Mouse (Mus musculus) v-Abl transformed pro-B cells (cell line): Measurements from ENCODE around the gene Fmn2.

Experiments used
- in situ Hi-C, 2 experiments: fragments of 400-800 bp; cut with MboI; formaldehyde crosslinking; loops; one replicate each; pipeline ENCODE4 v1.15.1; 2025; ENCODE audit not compliant: unreplicated experiment in 2 of 2

The Fmn2 gene

DNA sequence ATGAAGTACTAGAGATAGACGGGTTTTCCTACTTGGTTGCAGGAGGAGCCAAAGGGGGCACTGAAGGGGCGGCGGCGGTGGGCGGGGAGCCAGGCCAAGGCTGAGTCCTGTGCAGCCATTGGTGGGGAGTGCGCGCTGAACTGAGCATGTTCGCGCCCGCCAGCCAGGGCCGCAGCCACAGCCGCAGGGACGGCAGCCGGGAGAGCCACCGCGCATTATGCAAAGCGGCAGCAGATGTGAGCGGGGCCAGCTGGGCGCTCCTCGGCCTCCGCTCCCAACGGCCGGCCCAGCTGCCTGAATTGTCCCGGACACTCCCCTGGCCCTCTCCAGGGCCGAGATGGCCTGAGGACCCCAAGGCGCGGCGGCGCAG is at the start of gene Fmn2:
Gene Fmn2, plus strand, starts transcription at position 165 of the 370 bp plus-strand sequence.
- in situ Hi-C loops = no loop called here

DNA sequence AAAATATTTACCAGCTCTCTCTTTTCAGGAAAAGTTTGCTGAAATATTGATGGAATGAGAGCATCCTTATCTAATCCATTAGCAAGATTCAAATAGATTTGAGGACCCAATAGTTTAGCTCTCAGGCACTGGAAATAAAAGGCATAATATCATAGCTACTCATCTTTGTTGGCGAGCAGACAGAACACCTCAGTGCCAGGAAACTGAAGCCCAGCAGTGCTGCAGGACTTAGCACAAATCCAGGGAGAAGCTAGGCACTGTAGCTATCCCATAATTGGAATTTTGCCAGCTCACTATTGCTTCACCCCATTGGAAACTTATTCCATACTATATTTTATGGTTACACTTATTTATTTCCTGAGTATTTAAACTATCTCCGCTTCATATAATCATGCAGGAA is 46.5 kb upstream of the Fmn2 start:
- in situ Hi-C loops = loop anchor here in 1 of 2 experiments (25.0 kb wide), 1 partner anchor 1818 kb away; the partner anchor contains the start of gene Dusp23

- in situ Hi-C loops = loop anchor here (5.0 to 25.0 kb wide), 7 partner anchors 608 to 1828 kb away; partner anchors contain the start of genes Dusp23 (in 1 of the 2) and Ifi209 (in 1 of the 2)
These were observed 36.2 kb upstream of the Fmn2 start for GRCm38 (mm10) chr1:174465385-174465784.

DNA sequence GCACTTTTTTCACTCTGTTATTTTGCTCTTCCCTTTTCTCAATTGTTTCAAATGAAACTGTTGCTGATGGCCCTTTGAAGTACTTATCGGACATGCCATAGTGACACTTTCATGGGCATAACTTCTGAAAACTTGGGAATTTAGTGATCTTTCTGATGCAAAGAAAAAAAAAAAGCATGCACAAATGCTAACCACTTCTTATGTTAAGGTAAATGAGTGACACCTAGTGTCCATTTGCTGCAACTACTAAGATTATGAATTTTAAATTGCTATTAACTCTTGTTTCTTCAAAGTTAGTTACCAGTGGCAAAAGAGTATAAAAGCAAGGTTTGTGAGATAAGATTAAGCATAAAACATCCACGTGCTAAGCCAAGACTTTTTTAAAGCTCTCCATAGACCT is 35.4 kb upstream of the Fmn2 start:
- in situ Hi-C loops = loop anchor here (5.0 to 25.0 kb wide), 7 partner anchors 609 to 1829 kb away; partner anchors contain the start of genes Dusp23 (in 1 of the 2) and Ifi209 (in 1 of the 2)

GRCm38 (mm10) chr1:174469736-174470135 is 31.9 kb upstream of the Fmn2 start:
- in situ Hi-C loops = loop anchor here (5.0 to 25.0 kb wide), 8 partner anchors 83 to 1832 kb away; partner anchors contain the start of genes Dusp23 (in 1 of the 2) and Ifi209 (in 1 of the 2)

DNA sequence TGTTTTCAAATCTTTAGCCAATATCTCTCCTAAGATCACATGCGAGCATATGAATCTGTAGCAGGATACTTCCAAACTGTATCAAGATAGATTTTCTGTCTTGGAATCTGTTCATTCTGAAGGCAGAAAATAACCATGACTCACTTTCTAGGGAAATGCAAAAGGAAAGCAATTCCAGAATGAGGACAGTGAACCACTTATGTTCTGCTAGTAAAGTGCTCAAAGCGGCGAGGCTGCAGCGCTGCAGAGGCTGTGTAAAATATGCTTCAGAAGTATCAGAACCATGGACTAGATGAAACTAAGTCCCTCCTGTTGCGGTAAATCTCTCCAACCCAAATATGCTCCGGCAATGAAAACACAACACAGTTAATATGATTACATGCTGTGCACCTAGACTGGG is 19.1 kb upstream of the Fmn2 start:
- in situ Hi-C loops = no loop called here

GRCm38 (mm10) chr1:174500064-174500463 is 1.6 kb upstream of the Fmn2 start:
- in situ Hi-C loops = no loop called here

DNA sequence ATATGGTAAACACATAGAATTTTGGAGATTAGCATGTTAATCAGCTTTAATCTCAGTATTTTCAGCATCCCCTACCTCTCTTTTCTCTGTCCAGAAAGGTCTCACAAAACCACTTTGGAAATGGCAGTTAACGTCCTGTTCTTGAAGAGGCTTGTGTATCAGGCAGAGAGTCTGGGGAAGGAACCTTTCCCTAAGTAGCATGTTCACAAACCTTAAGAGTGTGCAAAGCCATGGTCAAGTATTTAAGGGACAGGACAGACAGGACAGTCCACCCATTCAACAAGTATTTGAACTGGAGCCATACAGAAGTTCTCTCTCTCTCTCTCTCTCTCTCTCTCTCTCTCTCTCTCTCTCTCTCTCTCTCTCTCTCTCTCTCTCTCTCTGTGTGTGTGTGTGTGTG is 614 bp upstream of the Fmn2 start:
- in situ Hi-C loops = no loop called here

DNA sequence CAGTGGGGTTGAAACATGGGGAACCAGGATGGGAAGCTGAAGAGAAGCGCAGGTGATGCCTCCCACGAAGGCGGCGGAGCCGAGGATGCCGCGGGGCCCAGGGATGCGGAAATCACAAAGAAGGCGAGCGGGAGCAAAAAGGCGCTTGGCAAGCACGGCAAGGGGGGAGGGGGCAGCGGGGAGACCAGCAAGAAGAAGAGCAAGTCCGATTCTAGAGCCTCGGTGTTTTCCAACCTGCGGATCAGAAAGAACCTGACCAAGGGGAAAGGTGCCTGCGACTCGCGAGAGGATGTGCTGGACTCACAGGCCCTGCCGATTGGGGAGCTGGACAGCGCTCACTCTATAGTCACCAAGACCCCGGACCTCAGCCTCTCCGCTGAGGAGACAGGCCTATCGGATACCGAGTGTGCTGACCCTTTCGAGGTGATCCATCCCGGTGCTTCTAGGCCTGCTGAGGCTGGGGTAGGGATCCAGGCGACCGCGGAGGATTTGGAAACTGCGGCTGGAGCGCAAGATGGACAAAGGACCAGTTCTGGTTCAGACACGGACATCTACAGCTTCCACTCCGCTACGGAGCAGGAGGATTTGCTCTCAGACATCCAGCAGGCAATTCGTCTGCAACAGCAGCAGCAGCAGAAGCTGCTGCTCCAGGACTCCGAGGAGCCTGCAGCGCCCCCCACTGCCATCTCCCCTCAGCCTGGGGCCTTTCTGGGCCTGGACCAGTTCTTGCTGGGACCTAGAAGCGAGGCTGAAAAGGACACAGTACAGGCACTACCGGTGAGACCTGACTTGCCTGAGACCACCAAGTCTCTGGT is 613 bp downstream of the Fmn2 start:
- in situ Hi-C loops = no loop called here

GRCm38 (mm10) chr1:174502846-174503745 is 1.5 kb downstream of the Fmn2 start:
- in situ Hi-C loops = no loop called here

DNA sequence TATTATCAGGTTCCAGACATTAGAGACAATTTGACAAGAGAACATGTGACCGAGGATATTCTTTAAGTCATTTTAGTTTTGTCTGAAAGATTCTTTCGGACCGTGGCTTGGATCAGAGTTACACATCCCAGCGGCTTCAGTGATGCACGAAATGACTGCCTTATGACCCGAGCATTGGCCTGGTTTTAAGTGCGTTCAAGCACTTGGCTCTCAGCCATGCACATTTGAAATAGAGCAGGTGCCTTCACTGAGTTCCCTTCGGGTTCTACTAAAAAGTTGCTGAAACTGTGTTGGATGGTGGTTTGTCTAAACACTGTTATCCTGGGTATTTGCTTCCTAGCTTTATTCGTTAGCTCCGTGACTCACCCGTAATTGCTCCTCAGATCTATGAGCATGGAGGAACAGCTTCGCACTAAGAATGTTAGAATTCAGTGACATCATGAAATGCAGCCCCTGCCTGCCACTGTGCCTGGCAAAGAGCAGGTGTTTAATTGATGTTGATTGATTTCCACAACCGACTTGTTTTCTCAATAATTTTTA is 7.0 kb downstream of the Fmn2 start:
- in situ Hi-C loops = no loop called here

GRCm38 (mm10) chr1:174513419-174513818 is 11.8 kb downstream of the Fmn2 start:
- in situ Hi-C loops = no loop called here

- in situ Hi-C loops = no loop called here
These were observed 20.5 kb downstream of the Fmn2 start for GRCm38 (mm10) chr1:174521976-174522770.

GRCm38 (mm10) chr1:174522809-174523511 is 21.3 kb downstream of the Fmn2 start:
- in situ Hi-C loops = no loop called here

DNA sequence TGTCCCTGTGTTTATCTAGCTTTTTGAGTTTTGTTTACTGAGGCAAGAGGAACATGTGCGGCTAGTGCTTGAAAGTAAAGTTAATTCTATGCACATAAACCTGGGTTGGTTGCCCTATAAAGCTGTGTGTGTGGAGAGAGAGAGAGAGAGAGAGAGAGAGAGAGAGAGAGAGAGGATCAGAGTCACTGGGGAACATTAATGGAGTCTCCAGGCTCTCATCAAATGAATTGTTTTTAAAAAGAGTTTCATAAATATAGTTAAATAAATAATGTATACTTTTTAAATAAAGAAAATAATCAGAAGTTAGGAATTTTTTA is 21.8 kb downstream of the Fmn2 start:
- in situ Hi-C loops = no loop called here

DNA sequence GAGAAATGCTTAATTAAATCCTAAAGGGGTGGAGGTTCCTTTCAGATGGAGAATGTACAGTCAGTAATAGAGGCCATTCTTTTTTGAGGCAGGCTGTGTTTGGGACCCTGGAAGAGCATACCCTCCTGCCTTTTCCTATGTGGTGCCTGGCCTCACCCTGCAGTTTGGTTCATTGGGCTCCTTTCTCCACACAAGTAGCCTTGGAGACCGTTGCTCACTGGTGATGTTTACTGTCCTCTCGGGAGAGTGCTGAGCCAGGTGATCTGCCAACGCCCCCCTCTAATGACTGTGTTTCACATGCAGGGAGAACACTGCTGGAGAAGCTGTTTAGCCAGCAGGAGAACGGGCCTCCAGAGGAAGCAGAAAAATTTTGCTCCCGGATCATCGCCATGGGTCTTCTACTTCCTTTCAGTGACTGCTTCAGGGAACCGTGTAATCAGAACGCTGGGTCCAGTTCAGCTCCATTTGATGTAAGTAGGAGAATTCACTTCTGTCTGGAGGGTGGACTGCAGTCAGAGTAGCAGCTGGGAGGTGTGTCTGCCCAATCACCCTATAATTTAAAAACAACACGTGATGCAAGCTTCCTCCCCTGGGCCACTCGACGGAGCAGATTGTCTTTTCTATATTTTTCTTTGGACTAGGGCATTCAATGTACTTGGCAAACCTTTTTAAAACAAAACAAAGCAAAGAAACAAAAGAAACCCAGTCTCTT is 35.3 kb downstream of the Fmn2 start:
- in situ Hi-C loops = no loop called here

GRCm38 (mm10) chr1:174537491-174537890 is 35.9 kb downstream of the Fmn2 start:
- in situ Hi-C loops = no loop called here

DNA sequence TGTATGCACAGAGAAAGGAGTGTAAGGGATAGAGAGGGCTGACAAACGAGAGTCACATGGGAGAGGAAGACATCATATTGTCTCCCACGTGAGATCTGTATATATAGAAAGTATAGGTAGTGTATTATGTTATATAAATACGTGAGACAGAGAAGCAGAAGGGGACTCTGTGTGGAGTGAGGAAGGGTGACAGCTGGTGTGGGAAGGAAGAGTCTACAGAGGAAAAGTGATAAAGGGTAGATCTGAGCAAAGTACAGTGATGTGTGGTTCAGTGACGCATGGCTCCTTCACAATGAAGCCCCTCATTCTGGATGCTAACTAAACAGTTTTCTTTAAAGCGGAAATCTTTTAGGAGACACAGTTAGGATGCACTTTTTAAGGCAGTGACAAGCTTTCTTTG is 46.7 kb downstream of the Fmn2 start:
- in situ Hi-C loops = no loop called here
